Mouse (Mus musculus): ENCODE measurements around the gene Slc27a2. TPM values are rescaled to one million over a fixed set of nuclear protein-coding genes. Genes with fewer than 3 reads are reported as not detected.

Gene Slc27a2
- total RNA-seq, 2 experiments from 2014 or later = not detected

DNA sequence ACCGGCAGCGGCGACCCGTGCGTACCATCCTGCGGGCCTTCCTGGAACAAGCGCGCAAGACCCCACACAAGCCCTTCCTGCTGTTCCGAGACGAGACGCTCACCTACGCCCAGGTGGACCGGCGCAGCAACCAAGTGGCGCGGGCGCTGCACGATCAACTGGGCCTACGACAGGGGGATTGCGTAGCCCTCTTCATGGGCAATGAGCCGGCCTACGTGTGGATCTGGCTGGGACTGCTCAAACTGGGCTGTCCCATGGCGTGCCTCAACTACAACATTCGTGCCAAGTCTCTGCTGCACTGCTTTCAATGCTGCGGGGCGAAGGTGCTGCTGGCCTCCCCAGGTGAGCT, 1.1 kb downstream of the Slc27a2 start:
- no peak for DNase-seq

DNA sequence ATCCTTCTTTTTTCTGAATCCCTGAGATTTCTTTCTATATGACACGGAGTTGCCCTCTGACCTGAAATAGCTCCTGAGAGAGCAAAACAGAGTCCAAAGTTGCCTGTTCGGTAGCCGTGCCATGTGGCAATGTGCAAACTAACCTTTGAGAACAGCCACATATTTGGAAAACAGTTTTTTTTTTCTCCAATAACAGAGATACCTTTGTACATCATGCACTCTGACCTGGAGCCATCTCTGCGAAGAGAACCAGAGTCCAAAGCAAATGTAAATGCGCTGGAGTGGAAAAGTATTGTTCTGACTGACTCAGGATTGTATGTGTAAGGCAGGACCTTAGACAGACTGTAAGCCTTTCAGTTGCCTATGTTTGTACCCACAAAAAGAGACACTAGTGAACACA, 3.3 kb downstream of the Slc27a2 start:
- no peak for DNase-seq

GRCm38 (mm10) chr2:126560094-126560493, 7.9 kb downstream of the Slc27a2 start:
- no peak for DNase-seq

DNA sequence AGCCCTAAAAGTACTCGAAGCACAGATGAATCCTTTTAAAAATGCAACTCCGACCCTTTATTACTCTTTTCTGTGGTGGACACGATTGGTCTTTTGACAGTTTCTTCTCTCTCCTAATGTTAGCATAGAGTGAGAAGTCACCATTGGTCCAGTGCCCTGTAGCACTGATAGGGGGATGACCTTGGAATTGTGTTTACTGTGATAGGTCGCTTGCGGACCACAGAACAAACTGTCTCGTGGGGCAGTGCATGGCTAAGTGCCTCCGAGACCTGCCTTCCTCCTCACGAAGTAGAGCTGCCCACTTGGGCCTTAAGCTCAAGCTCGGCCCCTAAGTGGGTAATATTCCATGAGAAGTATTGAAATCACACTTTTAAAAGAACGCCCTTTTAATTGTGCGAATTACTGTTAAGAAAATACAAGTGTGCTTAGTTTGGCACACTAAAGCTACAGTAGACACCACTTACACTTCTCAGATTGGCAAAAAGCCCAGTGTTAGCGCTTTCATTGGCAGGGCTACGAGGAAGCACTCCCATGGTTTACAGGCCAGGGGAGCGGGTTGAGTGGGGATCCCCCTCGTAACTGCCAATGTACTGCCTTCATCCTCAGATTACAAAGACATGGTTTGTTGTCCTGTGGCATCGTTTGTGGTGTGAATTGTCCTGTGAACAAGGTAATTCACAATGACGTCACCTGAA, 11.4 kb downstream of the Slc27a2 start:
- DNase-seq = no peak

DNA sequence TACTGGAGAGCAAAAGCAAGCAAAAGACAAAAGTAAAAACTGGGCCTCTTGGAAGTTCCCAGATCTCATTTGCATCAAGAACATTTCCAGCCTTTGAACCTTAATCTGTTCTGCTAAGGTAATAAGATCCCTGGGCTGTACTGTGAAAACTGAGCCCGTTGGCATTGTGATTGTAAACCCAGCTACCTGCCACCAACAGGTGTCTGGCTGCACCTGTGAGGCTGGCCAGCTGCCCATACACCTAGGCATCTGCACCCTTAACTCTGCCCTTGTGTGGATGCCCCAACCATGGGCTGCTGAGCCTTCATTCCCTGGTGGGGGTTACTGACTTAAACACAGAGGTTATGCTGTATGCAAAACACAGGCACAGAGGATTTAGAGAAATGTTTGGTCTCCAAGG, 20.0 kb downstream of the Slc27a2 start:
- no peak for DNase-seq

GRCm38 (mm10) chr2:126572747-126573146, 20.5 kb downstream of the Slc27a2 start:
- DNase-seq = no peak

GRCm38 (mm10) chr2:126575391-126576176, 23.4 kb downstream of the Slc27a2 start:
- no peak for DNase-seq

DNA sequence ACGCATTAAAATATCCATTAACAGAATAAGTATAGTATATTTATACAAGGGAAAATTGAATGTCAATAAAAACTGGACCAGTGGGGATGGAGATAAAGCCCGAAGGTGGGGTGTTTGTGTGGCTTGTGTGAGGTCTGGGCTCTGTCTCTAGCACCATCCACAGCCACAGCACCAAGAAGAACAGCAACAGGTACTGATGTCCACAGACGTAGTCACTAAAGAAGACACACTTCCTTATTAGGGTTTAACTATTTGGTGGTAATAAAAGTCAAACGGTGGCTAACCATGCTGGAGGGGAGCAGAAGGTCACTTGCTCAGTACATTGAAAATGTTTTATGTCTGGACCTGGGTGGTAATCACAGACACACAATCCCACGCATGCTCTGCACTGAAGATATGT, 25.2 kb downstream of the Slc27a2 start:
- no peak for DNase-seq

- DNase-seq = no peak
These were observed 27.1 kb downstream of the Slc27a2 start for GRCm38 (mm10) chr2:126579282-126579681.

DNA sequence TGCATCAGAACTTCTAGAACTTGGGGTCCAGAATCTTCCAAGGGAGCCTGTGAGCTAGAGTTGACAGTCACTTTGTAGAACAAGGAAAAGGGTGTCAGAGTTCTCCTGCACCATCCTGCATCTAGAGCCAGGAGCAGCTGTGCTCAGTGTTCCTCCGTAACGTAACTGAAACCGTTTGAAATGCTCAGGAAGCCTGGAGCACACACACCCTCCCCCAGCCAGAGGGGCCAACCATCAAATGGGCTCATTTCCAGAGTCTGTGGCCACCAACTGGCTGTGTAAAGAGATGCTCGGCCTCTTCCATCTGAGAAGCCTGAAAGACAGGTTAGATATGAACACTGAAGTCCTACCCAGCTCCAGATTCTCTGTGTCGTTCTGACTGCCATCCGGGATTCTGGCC, 31.8 kb downstream of the Slc27a2 start:
- DNase-seq = no peak

DNA sequence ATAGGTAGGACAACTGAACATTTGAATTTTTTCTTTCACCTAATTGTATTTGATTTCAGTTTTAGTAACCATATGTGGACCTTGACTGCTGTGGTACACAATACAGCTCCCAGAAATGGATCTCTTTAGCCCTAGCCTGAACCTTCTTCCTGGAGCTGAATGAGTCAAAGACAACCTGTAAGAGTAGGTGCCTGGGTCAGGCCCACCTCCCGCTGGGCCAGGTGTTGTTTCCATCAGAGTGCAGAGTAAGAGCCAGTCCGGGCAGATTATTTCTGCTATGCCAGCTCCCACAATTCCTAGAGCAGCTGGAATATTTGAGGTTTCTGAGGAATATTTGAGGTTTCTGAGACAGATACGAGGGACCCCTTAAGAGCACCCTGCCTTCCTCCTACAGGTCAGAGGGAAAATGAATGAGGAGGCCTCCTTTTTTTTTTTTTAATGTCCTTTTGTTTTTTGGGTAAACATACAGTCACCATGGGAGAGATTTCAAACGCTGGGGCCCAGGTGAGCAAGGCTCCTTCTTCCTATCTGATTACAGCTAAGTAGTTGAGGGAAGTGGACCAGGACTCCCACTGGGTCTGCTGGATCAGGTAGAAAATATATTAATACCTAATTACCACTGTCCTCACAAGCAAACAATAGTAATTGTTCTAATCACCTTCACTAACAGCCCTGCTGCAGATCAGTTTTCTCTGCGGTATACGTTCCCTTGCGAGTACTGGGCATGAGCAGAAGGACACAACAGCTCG, 32.6 kb downstream of the Slc27a2 start:
- no peak for DNase-seq

GRCm38 (mm10) chr2:126587468-126587867, 35.3 kb downstream of the Slc27a2 start:
- DNase-seq = no peak

GRCm38 (mm10) chr2:126591304-126591703, 39.1 kb downstream of the Slc27a2 start:
- DNase-seq = no peak

DNA sequence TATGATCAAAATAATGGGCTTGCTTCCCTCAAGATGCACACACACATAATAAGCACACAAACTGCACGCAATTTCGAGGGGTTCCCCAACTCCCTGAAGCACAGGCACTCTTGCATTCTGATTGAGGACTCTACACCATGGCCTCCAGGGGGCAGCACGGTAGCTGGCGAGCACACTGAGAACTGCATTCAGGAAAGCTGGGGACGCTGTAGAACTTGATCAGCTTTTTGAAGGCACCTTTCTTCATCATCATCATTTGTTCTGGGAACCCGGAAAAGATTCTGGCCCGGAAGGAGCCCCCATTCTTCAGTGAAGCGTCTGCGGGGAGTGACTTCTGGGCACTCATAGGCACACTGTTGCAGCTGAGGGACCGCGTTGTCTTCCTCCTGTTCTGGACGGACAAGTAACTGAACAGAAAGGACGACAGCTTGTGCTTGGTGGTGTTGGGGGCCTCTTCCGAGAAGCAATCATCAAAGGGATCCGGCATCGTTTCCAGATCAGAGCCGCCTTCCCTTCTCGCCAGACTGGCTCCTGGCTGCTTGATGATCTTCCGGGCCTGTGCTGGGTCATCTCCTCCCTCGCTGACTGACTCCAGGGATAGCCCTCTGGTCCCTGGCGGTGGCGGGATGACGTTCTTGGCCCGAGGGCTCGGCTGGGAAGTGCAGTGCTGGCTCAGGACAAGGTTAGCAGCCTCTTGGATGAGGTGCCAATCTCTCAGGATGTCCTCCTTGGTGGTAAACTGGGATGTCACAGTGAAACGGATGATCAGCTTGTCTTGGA, 41.8 kb downstream of the Slc27a2 start:
- peak; percentile 29 for DNase-seq

DNA sequence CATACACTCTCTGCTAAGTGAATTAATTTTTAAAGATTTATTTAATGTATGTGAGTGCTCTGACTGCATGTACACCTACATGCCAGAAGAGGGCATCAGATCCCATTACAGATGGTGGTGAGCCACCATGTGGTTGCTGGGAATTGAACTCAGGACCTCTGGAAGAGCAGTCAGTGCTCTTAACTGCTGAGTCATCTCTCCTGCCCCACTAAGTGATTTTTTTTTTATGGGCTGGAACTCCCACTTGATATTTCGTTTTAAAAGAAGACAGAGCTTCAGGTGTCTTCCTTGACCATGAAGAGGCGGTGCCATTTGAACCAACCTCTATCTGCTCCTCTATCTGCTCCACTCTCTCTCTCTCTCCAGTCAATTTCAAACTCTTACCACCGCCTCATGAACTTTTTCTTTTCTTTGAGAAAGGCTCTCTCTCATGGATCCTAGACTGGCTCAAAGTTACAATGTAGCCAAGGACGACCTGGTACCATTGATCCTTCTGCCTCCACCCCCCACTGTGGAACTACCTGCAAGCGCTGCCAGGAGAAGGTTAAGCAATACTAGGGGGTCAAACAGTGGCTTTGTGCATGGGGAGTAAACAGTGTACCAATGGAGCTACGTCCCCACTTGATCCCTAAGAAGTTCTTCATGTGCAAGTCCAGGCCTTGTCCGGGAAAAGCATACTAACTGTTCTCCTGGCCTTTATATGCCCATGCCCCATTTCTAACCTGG, 44.3 kb downstream of the Slc27a2 start:
- DNase-seq = no peak

GRCm38 (mm10) chr2:126597279-126598241, 45.4 kb downstream of the Slc27a2 start:
- no peak for DNase-seq

GRCm38 (mm10) chr2:126598359-126598758, 46.2 kb downstream of the Slc27a2 start:
- no peak for DNase-seq

- DNase-seq = no peak
These were observed 46.8 kb downstream of the Slc27a2 start for GRCm38 (mm10) chr2:126599005-126599404.

DNA sequence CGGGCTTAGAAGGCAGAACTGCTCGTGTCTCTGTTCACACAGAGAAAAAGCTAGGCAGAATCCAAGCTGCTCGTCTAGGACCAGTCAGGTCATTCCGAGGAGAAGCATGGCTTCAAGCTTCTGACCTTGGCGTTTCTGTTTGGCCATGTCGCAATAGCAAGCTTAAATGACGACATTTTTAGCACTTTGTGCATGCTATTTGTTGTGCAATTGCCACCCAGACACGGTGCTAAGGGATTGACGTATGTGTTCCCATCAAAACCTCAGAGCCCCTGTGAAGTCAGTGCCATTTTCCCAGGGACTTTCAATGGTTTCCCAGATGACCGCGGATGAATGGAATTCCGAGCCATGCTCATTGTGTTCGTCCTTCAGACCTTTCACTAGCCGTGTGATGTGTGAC, 48.3 kb downstream of the Slc27a2 start:
- no peak for DNase-seq

DNA sequence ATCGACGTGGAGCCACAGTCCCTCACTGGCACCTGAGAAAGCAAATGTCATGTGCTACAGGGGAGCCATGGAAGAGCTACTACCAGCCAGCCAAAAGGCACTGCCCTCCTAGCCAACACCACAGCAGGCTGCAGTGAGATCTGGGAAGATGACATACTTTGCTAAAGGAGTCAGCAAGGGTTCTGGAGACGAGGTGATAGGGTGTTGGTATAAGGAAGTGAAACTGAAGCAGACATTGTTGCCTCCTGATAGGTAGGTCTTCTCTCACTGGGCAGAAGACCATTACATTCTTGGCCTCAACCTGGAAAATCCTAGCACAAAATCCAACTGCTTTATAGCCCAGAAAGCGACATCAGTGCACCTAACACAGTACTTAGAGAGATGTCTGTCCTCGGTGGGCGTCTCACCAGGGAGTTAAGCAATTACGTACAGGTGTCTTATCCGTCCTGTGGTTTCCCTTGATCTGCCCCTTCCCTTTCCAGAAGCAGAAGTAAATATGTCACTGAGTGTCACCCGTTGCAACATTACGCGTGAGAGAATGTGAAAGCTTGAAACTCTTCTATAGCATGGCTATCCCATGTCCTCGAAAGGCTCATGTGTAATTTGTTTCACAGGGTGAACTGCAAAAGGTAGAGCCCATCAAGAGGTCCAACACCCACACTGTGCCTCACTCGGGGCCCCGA, 49.9 kb downstream of the Slc27a2 start:
- no peak for DNase-seq
